Mouse (Mus musculus) bone marrow macrophage, adult 2 months (primary cell): Measurements from ENCODE around the gene Sema4c.

Source experiments
- CTCF ChIP-seq: IDR thresholded peaks from 2 replicates; pipeline ENCODE4 v1.5.1; 2012; ENCODE audit warnings: low read depth, mild to moderate bottlenecking, low read length, moderate library complexity
- POLR2A ChIP-seq: IDR thresholded peaks from 2 replicates; pipeline ENCODE4 v1.6.1; 2012; ENCODE audit warnings: mild to moderate bottlenecking, low read depth, low read length, borderline replicate concordance

DNA sequence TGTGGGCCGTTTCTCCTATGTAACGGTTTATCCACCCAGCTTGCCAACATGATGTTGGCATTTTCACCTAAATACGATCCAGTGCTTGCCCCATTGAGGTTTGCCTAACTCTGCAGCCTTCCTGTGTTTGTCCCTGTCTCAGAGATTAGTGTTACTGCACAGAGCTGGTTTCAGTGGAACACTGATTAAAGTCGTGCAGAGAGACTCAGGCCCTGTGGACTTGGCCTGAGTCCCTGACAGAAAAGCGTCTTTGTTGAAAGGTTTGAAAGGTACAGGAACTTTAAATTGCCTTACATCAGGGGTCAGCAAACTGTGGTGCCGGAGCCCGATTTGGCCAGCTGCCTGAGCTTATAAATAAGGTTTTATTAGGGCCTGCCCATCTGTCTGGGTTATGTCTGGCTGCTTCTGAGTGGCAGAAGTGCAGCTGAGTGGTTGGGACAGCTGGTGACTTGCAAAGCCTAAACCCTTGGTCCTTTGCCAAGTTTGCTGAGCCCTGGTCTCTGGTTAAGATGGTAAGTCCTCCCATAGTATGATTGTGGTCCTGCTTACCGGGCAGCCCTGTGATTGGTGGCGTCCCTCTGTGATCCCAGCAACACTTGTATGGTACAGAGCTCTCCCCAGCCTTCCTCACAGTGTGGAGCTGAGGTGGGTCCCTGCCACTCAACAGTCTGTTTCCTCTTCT is 34.7 kb downstream of the Sema4c start:
- TF ChIP-seq POLR2A (no peak), CTCF (no peak)
